Mouse (Mus musculus) erythroblast, embryonic 14.5 days (primary cell): ENCODE measurements around the gene C2cd5.

ENCODE experiments used
- GATA1 ChIP-seq: IDR thresholded peaks from 2 replicates; pipeline ENCODE4 v1.6.1; 2012; ENCODE audit warnings: low read length, inconsistent platforms, mixed read lengths
- TAL1 ChIP-seq: IDR thresholded peaks from 3 replicates; pipeline ENCODE4 v1.6.1; 2012; ENCODE audit warnings: low read length, inconsistent platforms, mixed read lengths

- no peak for TF ChIP-seq TAL1
- no peak for TF ChIP-seq GATA1
Measured at GRCm38 (mm10) chr6:143057601-143058000, 42.3 kb downstream of the C2cd5 start.
